Mouse (Mus musculus) left cerebral cortex, adult 9 months (tissue): ENCODE measurements around the gene Usp34.
A peak's percentile ranks its signal among the peaks of the same experiment; 100 is the strongest.
"Not testable (repeated sequence)": the region's sequence is repeated elsewhere in the genome, so short reads cannot be mapped to it uniquely, and the experiment has no call there.

Source experiments
- DNase-seq, 2 experiments: peaks; one replicate each; pipeline ENCODE4 v3.0.0; 2022; ENCODE audit warnings: low spot score in 2 of 2

Gene Usp34

DNA sequence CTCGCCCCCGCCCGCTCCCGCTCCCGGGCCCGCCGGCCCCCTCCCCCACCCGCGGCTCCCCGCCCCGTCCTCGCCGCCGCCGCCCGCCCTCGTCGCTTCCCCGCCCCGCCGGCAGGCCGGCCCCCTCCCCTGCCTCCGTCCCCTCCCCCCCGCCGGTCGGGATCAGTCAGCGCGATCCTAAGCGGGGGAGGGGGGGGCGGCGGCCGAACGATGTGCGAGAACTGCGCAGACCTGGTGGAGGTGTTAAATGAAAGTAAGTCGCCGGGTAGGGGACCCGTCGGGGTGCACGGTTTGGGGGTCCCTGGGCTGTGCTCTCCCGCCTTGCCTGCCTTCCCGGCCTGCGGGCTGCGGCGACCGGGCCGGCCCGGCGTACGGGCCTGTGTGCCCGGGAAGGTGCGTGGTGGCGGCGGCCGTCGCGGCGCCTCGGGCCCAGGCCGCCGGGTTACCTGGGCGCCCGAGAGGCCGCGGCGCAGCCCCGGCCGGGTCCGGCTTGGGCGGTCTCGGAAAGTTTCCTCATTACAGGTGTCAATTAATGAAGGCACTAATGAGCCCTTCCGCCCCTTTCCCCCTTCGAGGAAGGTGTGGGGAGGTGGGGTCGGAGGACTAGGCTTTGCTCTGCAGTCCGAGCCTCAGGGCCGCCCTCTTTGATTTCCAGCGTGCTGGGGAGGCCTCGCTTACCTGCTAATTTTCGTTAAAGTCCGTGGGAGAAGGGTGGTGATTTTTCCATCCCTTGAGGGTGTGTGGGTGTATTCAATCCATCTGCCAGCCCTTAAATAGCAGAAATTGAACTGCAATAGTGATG, at the start of gene Usp34:
Usp34 (plus strand) TSS at position 132 of the 802 bp plus-strand sequence.
- peak in 1 of 2 experiments; percentile 44 for DNase-seq

DNA sequence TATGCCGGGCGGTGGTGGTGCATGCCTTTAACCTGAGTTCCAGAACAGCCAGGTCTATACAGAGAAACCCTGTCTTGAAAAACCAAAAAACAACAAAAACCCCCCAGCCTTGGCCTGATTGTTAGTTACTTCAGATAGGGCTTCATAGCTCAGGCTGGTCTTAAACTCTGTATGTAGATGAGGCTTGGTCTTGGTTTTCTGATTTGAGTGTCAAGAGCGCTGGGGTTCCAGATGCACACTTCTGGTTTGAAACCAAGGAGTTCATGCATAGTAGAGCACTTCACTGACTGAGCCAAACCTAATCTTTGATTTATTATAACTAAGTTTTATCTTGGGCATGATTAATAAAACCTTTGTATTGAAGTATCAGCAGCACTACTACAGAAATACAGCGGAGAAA, 47.6 kb upstream of the Usp34 start:
- no peak for DNase-seq

DNA sequence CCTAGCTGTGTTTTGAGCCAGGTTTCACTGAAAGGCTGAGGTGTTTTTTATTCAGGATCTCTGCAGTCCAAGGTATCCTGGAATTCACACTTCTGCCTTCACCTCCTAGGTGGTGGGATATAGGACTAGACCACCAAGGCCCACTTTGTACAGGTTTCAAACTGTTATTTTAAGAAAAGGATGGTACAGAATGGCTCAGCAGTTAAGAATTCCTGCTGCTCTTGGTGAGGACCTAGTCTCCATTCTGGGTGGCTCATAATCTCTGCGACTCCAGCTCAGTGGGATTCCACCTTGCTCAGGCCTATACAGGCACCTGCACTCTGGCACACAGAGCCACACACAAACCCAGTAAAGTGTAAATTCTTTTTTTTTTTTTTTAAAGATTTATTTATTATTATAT, 47.2 kb upstream of the Usp34 start:
- no peak for DNase-seq

DNA sequence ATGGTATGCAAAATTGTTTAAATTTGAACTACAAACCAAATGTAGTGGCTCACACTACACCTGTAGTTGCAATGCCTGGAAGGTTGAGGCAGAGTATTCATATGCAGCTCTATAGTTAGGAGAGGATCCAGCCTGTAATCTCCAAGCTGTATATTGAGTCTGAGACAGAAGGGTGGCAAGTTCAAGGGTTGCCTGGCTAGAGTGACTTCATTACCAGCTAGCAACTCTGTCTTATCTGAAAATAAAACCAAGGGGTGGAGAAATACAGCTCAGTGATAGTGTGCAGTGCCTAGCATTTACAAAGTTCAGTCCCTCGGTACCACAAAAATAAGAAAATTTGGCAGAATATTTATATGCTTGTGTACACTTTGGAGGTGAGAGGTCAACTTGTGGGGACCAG, 46.5 kb upstream of the Usp34 start:
- no peak for DNase-seq

DNA sequence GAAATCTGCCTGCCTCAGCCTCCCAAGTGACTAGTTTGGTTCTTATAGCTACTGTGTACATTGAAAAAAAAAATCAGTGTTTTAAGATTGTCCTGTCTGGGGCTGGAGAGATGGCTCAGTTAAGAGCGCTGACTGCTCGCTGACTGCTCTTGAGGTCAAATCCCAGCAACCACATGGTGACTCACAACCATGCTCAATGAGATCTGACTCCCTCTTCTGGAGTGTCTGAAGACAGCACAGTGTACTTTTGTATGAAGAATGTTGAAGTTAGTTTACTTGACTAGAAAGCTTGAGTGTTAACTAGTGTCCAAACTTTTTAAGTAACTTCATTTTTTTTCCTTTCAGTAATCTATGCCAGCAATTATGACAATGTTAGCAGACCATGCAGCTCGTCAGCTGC, 45.2 kb upstream of the Usp34 start:
- DNase-seq, result no peak

DNA sequence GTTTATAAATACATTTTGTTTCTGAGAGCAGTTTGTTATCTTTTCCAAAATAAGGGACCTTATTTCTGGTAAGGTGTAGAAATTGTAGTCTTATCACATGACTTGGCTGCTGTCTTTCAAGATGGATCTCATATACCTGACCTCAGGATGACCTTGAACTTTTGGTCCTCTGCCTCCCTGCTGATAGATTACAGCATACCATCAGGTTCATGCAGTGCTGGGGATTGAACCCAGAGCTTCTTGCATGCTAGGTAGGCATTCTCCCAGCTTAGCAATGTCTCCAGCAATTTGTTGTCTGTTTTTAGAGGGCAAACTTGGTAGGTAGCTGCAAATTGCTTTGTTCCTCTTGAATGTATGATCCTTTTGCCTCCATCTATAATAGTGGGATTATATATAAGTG, 41.7 kb upstream of the Usp34 start:
- DNase-seq, result no peak

DNA sequence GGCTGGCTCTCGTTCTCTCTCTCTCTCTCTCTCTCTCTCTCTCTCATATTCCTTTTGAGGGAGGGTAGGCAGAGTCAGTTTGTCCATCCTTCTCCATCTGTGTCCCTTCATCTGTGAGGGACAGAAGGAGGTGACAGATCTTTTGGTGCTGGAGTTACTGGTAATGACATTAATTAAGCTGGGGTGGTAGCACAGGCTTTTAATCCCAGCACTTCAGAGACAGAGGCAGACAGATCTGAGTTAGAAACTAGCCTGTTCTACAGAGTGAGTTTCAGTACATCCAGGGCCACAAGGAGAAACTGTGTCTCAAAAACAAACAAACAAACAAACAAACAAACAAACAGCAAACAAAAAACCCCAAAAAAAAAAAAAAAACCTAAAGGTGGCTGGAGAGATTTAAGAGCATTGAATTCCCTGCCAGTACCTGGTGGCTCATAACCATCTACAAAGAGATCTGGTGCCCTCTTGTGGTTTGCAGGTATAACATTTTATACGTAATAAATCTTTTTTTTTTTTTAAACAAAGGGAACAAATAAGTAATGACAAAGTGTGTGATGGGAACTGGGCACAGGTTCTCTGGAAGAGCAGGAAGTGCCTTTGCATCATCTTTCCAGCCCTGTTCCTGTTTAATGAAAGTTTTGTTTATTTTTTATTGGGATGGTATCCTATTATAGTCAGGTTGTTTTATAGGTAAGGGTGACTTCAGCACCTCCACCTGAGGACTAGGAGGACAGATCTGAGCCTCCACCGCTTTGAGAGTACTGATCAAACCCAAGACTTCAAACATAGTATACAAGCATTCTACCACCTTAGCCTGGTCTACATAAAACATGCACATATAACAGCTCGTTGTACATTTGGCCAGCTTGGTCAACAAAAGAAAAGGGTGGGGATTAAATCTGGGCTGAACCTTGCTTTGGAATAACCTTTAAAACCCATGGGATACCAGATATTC, 34.6 kb upstream of the Usp34 start:
- DNase-seq, result no peak

DNA sequence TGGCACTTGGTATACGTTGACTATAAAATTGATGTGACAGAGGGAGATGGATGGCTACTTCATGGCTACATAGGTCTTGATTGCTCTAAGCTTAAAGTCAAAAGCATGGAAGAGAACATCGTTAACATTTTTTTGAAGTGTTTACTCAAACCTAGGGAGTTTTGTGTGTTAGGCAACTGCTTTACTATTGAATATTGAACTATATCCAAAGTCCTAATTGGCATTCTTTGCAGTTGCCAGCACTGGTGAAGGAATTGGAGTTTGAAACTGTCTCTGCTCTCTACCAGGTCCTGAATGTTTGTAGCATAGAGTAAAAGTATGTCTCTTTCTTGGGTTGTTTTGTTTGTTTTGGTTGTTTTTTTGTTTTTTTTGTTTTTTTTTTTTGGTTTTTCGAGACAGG, 30.9 kb upstream of the Usp34 start:
- DNase-seq, result no peak

DNA sequence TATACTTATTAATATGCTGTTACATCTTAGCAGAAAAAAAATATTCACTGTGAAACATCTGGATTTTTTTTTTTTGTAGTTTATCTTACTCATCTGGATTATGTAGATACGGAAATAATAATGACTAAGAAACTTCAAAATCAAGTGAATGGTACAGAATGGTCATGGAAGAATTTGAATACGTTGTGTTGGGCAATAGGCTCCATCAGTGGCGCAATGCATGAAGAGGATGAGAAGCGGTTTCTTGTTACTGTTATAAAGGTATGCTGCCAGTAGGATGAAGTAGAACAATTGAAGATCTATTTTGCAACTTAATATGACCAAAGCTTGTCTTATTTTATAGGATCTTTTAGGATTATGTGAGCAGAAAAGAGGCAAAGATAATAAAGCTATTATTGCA, 22.2 kb upstream of the Usp34 start:
- no peak for DNase-seq

DNA sequence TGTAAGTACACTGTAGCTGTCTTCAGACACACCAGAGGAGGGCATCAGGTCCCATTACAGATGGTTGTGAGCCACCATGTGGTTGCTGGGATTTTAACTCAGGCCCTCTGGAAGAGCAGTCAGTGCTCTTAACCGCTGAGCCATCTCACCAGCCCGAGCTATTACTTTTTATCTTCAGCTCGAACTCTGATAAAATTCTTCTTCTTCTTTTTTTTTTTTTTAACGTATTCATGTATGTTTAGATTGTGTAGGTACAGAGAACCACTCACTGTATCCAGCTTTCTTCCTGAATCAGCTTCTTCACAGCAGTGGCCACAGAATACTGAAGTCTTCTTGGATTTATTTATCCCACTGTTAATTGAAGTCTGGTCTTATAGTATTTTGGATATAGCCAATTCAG, 17.8 kb upstream of the Usp34 start:
- DNase-seq, result not testable (repeated sequence)

DNA sequence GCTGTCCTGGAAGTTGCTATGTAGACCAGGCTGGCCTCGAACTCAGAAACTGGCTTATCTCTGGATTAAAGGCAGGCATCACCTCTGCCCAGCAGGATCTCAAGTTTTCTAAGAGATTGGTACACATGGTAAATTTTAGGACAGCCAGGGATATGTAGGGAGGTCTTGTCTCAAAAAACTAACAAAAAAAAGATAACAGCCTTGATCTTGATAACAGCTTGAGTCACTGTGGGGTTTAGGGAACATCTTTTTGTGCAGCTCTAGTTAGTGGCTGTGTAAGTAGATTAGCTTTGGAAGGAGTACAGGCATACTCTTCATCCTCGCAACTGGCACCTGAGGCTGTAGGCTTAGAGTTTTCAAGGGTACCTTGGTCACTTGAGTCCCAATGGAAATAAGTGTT, 9.3 kb upstream of the Usp34 start:
- no peak for DNase-seq

DNA sequence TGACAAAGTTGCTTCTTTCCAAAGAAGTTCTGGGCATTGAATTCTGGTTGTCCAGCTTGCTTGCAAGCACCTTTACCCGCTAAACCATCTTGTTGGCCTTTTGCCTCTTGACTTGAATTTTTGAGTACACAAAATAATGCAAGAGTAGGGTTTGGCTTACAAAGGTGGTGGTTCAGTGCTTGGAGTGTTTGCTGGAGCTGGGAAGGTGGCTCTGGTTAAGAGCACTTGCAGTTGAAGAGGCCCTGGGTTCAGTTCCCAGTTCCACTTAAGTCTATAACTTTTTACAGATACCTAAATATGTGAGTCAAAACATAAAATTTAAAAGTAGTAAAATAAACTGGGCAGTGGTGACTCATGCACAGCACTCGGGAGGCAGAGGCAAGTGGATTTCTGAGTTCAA, 8.4 kb upstream of the Usp34 start:
- no peak for DNase-seq

DNA sequence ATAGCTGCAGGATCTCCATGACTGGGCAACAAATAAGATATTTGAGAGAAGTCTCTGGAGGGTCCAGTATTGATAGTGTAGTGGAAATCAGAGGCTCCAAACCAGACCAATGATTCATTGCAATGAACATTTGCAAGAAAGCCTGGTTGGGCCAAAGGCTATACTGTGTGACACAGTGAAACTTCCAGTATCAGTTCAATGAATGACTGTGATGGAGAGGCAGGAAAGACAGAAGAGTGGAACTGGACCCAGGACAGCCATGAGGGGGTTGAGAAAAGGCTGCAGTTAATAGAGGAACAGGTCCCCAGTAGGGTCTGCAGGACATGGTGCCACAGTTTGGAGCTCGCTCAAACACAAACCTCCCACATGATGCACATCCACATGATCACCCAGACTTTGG, 6.8 kb upstream of the Usp34 start:
- no peak for DNase-seq

DNA sequence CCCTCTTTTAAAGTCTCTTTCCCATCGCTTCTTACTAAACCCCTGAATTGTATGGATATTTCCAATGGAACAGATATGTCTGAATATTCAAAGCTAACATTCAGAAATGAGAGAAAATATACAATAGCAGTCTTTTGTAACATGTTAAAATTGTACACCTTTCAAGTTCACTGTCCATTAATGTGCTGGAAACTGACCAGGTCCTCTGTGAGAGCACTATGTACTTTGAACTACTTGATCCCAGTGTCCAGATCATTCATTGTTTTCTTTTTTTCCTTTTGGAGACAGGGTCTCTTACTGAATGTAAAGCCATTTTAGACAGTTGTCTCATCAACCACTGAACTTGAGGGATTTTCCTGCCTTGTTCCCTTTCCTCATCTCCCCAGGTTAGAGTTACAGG, 3.6 kb upstream of the Usp34 start:
- DNase-seq, result no peak

DNA sequence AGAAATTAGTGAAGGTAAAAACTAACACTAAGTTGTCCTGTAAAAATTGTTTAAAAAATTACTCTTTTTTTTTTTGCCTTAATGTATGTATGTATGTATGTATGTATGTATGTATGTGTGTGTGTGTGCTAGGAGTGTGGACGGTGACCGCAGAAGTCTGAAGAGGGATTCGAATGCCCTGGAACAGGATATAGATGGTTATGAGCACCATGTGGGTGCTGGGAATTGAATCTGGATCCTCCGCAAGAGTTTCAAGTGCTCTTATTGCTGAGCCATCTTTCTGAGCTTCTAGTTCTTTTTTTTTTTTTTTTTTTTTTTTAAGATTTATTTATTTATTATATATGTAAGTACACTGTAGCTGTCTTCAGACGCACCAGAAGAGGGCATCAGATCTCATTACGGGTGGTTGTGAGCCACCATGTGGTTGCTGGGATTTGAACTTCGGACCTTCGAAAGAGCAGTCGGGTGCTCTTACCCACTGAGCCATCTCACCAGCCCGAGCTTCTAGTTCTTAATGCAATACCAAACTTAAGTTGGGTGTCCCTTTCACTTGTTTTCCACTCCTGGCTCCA, 1.5 kb upstream of the Usp34 start:
- not testable (repeated sequence) for DNase-seq

DNA sequence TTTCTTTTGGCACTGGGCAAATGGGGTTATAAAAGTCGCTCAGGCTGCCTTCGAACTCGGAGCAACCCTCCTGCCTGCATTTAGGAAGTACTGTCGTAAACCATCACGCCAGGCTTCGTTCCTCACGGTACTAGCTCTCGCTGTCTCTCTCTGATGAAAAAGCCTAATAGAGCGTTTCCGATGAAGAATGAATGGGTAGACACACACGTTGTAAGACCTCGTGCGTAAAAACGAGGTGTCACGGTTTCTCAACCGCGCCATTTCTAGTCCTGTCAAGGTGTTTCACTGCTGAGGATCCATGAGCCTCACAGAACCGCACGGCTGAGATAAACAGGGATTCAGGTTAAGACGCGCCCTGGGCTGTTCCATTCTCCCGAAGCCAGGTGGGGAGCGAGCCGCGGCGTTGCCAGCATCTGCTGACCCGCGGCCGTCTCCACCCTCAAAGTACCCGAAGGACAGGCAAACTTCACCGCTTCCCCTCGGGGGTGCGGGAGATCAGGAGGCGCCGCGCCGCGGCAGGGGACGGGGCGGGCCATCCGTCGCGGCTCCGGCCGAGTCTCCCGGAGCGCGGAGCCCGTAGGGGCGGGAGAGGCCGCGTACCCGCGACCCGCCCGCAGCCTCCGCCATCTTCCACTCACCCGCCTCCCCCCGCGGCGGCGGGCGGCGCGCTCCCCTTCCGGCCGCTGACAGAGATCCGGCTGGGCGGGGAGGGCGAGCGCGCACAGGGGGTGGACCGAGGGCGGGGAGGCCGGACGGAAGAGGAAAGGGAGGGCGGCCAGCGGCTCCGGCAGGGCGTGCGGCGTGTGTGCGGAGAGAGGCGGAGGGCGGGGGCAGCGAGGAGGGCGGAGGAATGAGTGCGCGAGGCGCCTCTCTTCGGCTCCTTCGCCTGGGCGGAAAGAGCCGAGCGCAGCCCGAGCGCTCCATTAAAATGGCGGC, 754 bp upstream of the Usp34 start:
- DNase-seq, result peak; percentile 90 to 93

DNA sequence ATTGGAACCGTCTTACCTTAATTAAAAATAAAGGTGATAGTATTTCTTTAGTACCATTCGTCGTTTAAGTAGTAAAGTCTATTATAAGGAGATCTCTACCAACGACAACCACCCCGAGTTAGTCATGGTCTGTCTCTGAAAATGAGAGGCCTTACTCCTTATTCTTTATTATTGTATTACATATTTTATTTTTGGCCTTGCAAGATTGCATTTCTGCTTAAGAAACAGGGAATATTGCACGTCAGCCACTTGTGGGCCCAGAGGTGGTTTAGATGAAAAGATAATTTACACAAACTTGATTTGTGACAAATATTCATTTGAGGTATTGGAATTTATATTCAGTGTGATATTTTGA, 848 bp downstream of the Usp34 start:
- no peak for DNase-seq

DNA sequence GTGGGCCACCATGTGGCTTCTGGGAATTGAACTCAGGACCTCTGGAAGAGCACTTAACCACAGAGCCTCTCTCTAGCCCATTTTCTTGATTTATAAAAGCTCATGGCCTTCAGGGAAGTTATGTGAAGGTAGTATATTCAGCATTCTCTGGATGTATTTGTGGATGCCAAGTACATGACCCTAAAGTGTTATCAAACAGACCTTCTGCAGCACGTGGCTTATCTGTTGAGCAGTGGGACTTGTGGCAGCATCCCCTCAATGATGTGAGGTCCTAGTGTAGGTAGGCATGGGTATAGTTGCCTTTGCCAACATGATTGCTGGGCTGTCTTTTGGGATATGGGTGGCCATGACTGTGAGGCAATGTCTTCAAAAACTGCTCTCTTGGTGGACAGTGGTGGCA, 6.8 kb downstream of the Usp34 start:
- no peak for DNase-seq

DNA sequence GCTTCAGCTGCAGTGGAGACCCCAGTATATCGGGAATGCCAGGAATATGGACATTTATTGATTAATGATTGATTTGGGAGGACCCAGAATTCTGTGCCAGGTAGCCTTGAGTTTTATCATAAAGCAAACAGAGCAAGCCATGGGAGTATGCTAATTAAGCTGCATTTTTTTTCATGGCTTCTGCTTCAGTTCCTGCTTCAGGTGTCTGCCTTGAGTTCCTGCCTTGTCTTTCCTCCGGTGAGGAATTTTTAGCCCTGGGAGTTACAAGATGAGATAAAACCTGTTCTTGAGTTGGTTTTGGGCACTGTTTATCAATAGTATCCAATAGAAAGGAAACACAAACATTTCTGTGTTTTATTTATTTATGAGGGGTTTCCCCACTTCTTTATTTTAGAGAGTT, 22.7 kb downstream of the Usp34 start:
- DNase-seq, result no peak

DNA sequence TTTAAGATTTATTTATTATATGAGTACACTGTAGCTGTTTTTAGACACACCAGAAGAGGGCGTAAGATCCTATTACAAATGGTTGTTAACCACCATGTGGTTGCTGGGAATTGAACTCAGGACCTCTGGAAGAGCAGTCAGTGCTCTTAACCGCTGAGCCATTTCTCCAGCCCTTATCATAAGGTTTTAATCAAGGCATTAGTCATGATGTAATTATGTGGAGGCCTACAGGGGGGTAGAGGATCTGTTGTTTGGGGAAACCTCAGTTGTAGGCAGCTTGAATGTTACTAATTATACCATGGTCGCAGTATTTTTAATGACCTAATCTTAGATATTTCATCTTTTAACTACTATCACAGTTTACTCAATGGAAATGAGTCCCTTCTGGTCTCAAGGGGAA, 25.4 kb downstream of the Usp34 start:
- DNase-seq, result no peak

DNA sequence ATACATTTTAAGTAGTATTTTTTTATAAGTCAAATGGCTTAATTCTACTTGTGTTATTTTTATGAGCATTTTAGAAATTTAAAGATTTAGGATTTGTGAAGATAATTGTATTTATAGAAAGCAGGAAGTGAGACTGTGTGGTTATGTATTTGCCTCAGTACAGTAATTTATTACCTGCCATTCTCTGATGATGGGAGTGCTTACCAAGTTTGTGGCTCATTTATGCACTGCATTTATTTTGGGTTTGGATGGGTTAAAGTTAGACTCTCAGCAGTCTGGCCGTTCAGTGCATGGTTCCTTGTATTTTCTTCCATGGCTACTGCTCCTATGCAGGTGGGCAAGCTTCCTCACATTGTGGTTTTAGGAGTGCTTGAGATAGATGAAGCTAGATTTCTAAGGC, 28.5 kb downstream of the Usp34 start:
- DNase-seq, result no peak

DNA sequence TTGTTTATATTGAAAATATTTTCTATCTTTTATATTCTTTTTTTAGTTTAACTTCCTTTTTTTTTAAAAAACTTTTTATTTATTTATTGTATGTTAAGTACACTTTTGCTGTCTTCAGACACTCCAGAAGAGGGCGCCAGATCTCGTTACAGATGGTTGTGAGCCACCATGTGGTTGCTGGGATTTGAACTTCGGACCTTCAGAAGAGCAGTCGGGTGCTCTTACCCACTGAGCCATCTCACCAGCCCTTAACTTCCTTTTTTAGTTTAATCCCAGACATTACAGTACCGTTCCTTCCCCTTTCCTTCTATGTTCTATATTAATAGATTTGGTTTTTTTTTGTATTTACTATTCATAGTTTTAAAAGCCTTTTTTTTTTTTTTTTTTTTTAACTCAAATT, 50.5 kb downstream of the Usp34 start:
- DNase-seq, result not testable (repeated sequence)
